Mouse (Mus musculus): ENCODE results near the gene Abcc8.
A peak's percentile ranks its signal among the peaks of the same experiment; 100 is the strongest.

GRCm38 (mm10) chr7:46181590-46181989 lies 1.8 kb upstream of the Abcc8 start:
- peak; percentile 87 for TF ChIP-seq CTCF (IDR thresholded peaks at IDR 0.05; ENCODE audit: low read depth)
- no peak for TF ChIP-seq EP300 (IDR thresholded peaks at IDR 0.05; ENCODE audit: low read depth)
